Mouse (Mus musculus) CH12.LX (cell line): ENCODE data around the gene Olfr77. TPM values are rescaled to one million over a fixed set of nuclear protein-coding genes. Genes with fewer than 3 reads are reported as not detected.

Experiments used
- DNase-seq: peaks from one replicate; pipeline ENCODE4 v3.0.0-alpha.2; 2013; ENCODE audit errors: extremely low read depth
- H3K27ac ChIP-seq: 2 replicates; pipeline ENCODE4 v1.5.1; 2012; ENCODE audit warnings: low read depth, mild to moderate bottlenecking, control low read depth, moderate library complexity; ENCODE audit not compliant: insufficient read depth
- H3K27me3 ChIP-seq: replicated peaks from 2 replicates; pipeline ENCODE3; 2012; ENCODE audit warnings: inconsistent platforms
- H3K36me3 ChIP-seq, 2 experiments: replicated peaks in 1 of 2; 2 replicates each; pipeline versions ENCODE3 to v1.6.1; 2012; ENCODE audit warnings: inconsistent platforms in 1 of 2, low read length in 1 of 2, mild to moderate bottlenecking in 1 of 2, mixed read lengths in 1 of 2, moderate library complexity in 1 of 2; ENCODE audit not compliant: control insufficient read depth in 1 of 2, insufficient read depth in 1 of 2
- H3K4me1 ChIP-seq, 2 experiments: 2 replicates each; pipeline ENCODE4 v1.6.1; 2012; ENCODE audit warnings: inconsistent platforms in 1 of 2, moderate library complexity in 1 of 2; ENCODE audit not compliant: insufficient read depth in 2 of 2, control insufficient read depth in 1 of 2
- H3K4me2 ChIP-seq: 2 replicates; pipeline ENCODE4 v1.6.1; 2012; ENCODE audit warnings: low read depth, mild to moderate bottlenecking, control low read depth; ENCODE audit not compliant: poor library complexity, insufficient read depth, severe bottlenecking
- H3K4me3 ChIP-seq, 3 experiments: fragments of 150-350 bp in 1 of 3; sonication (generic) in 1 of 3; replicated peaks in 1 of 3; 2 replicates each; pipeline versions ENCODE3 to v1.5.1; 2011 to 2012; ENCODE audit warnings: low read depth in 2 of 3, low read length in 2 of 3, mild to moderate bottlenecking in 2 of 3, moderate library complexity in 2 of 3, control low read depth in 1 of 3, improper control_type of control experiment in 1 of 3, inconsistent platforms in 1 of 3, mixed read lengths in 1 of 3; ENCODE audit not compliant: poor library complexity in 1 of 3
- H3K79me2 ChIP-seq: replicated peaks from 2 replicates; pipeline ENCODE4 v1.6.1; 2012; ENCODE audit warnings: mild to moderate bottlenecking, moderate library complexity; ENCODE audit not compliant: control insufficient read depth, poor library complexity, insufficient read depth, severe bottlenecking; ENCODE audit errors: extremely low read depth
- H3K9ac ChIP-seq: 2 replicates; pipeline ENCODE4 v1.6.1; 2012; ENCODE audit warnings: low read depth, mild to moderate bottlenecking, control low read depth, moderate library complexity; ENCODE audit not compliant: insufficient read depth
- H3K9me3 ChIP-seq: replicated peaks from 2 replicates; pipeline ENCODE3; 2012; ENCODE audit warnings: low read length, inconsistent platforms, mixed read lengths
- BHLHE40 ChIP-seq: IDR thresholded peaks from 2 replicates; pipeline ENCODE4 v1.6.1; 2011; ENCODE audit warnings: mild to moderate bottlenecking, low read depth, low read length, improper control_type of control experiment
- CTCF ChIP-seq, 2 experiments: IDR thresholded peaks in 1 of 2; conservative IDR thresholded peaks in 1 of 2; 2 replicates each; pipeline ENCODE4 v1.5.1; 2011 to 2012; ENCODE audit warnings: low read depth in 2 of 2, low read length in 2 of 2, improper control_type of control experiment in 1 of 2, inconsistent platforms in 1 of 2, mild to moderate bottlenecking in 1 of 2, moderate library complexity in 1 of 2
- ELF1 ChIP-seq: IDR thresholded peaks from 2 replicates; pipeline ENCODE4 v1.6.1; 2014; ENCODE audit warnings: low read depth, mild to moderate bottlenecking, inconsistent platforms, low read length, improper control_type of control experiment
- GABPA ChIP-seq: IDR thresholded peaks from 2 replicates; pipeline ENCODE4 v1.6.1; 2012; ENCODE audit warnings: low read depth, low read length, improper control_type of control experiment, inconsistent platforms; ENCODE audit not compliant: insufficient replicate concordance
- IRF4 ChIP-seq: IDR thresholded peaks from 2 replicates; pipeline ENCODE4 v1.6.1; 2014; ENCODE audit warnings: low read depth, mild to moderate bottlenecking, inconsistent platforms, low read length, improper control_type of control experiment
- JUN ChIP-seq: IDR thresholded peaks from 2 replicates; pipeline ENCODE4 v1.6.1; 2011; ENCODE audit warnings: low read depth, mild to moderate bottlenecking, low read length, improper control_type of control experiment, moderate library complexity; ENCODE audit not compliant: insufficient read depth
- JUND ChIP-seq: conservative IDR thresholded peaks from 2 replicates; pipeline ENCODE4 v1.6.1; 2011; ENCODE audit warnings: low read depth, low read length, improper control_type of control experiment
- MAX ChIP-seq: IDR thresholded peaks from 2 replicates; pipeline ENCODE4 v1.6.1; 2011; ENCODE audit warnings: low read length, improper control_type of control experiment
- MAZ ChIP-seq: IDR thresholded peaks from 2 replicates; pipeline ENCODE4 v1.6.1; 2012; ENCODE audit warnings: low read depth, mild to moderate bottlenecking, inconsistent platforms, low read length, improper control_type of control experiment, moderate library complexity
- MEF2A ChIP-seq: IDR thresholded peaks from 2 replicates; pipeline ENCODE4 v1.6.1; 2014; ENCODE audit warnings: low read depth, mild to moderate bottlenecking, inconsistent platforms, low read length, improper control_type of control experiment, borderline replicate concordance
- MYC ChIP-seq: IDR thresholded peaks from 2 replicates; pipeline ENCODE4 v1.6.1; 2011; ENCODE audit warnings: low read depth, mild to moderate bottlenecking, improper control_type of control experiment, low read length
- NELFE ChIP-seq: IDR thresholded peaks from 2 replicates; pipeline ENCODE4 v1.6.1; 2011; ENCODE audit warnings: low read depth, low read length, improper control_type of control experiment
- NRF1 ChIP-seq: IDR thresholded peaks from 2 replicates; pipeline ENCODE4 v1.6.1; 2014; ENCODE audit warnings: low read depth, mild to moderate bottlenecking, inconsistent platforms, low read length, improper control_type of control experiment, moderate library complexity
- PAX5 ChIP-seq: IDR thresholded peaks from 2 replicates; pipeline ENCODE4 v1.6.1; 2012; ENCODE audit warnings: low read length, inconsistent platforms, mixed read lengths
- POLR2AphosphoS2 ChIP-seq: IDR thresholded peaks from 2 replicates; pipeline ENCODE4 v1.6.1; 2011; ENCODE audit warnings: low read depth, low read length, improper control_type of control experiment
- RAD21 ChIP-seq: IDR thresholded peaks from 2 replicates; pipeline ENCODE4 v1.6.1; 2011; ENCODE audit warnings: low read depth, mild to moderate bottlenecking, low read length, improper control_type of control experiment, moderate library complexity
- RCOR1 ChIP-seq: conservative IDR thresholded peaks from 2 replicates; pipeline ENCODE4 v1.6.1; 2012; ENCODE audit warnings: low read depth, mild to moderate bottlenecking, inconsistent platforms, low read length, improper control_type of control experiment
- TCF12 ChIP-seq: IDR thresholded peaks from 2 replicates; pipeline ENCODE4 v1.6.1; 2014; ENCODE audit warnings: low read depth, mild to moderate bottlenecking, inconsistent platforms, low read length, improper control_type of control experiment
- USF2 ChIP-seq: conservative IDR thresholded peaks from 2 replicates; pipeline ENCODE4 v1.6.1; 2011; ENCODE audit warnings: low read depth, low read length, improper control_type of control experiment
- ZKSCAN1 ChIP-seq: IDR thresholded peaks from 2 replicates; pipeline ENCODE4 v1.6.1; 2012; ENCODE audit warnings: low read depth, inconsistent platforms, low read length, improper control_type of control experiment, borderline replicate concordance
- ZNF384 ChIP-seq: IDR thresholded peaks from 2 replicates; pipeline ENCODE4 v1.6.1; 2012; ENCODE audit warnings: low read depth, low read length, improper control_type of control experiment, inconsistent platforms
- dilution Hi-C: fragments of 300-500 bp; cut with MboI; formaldehyde crosslinking; loops from 2 replicates; pipeline ENCODE4 v1.14.3; 2020; ENCODE audit warnings: low sequenced_read_pairs; ENCODE audit not compliant: extremely low pct_unique_long_range_greater_than_20kb, extremely low pct_ligation_motif_present
- in situ Hi-C: fragments of 300-500 bp; cut with MboI; formaldehyde crosslinking; loops from 3 replicates; pipeline ENCODE4 v1.14.3; 2019; ENCODE audit warnings: low sequenced_read_pairs, low pct_ligation_motif_present, low pct_unique_long_range_greater_than_20kb, mixed read lengths
- polyA plus RNA-seq: library from polyadenylated mRNA; unstranded; fragments of >175 nt; gene quantifications from 2 replicates; pipeline ENCODE4 v1.2.1, GENCODE M21; 2012; ENCODE audit warnings: low read depth; ENCODE audit not compliant: insufficient read length
- total RNA-seq, 2 experiments: library from RNA; depleted of rRNA; stranded (reverse); fragments of 300-350 nt in 1 of 2; fragments of >200 nt in 1 of 2; gene quantifications; 2 replicates each; pipeline ENCODE4 v1.2.3; 2012 to 2014

Gene Olfr77
- total RNA-seq (2012; rRNA removed) (0.34 and 0.46 TPM in 2 replicates), total RNA-seq (2014; rRNA removed) (not detected in 2 replicates), polyA plus RNA-seq (0.03 TPM in 1 of 2 replicates, not detected in the other)

DNA sequence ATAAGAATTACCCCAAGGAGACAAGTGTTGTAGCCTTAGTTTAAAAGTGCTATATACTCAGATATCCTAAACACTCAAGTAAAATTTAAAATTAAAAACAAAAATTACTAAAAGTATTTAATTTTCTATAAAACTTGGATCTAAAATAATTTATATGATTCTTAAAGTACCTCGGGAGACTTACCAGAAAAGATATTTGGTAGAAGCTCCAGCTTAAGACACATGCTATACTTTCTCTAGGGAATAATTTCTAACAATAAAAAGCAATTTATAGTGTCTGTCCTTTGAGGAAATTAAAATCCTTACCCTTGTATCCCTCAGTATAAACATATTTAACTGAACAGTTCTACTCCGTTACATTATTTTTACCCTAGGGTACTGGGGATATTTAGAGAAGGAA, at the start of gene Olfr77:
TSS of gene Olfr77 (plus strand) at position 301 of the 400 bp plus-strand sequence.
- Histone ChIP-seq H3K9me3 (no peaks in the 10 kb centered on the region), H3K36me3 (no peaks in the 10 kb centered on the region), H3K4me2 (no peak within 1 kb of the TSS), H3K79me2 (no peaks in the 10 kb centered on the region), H3K27ac (no peak within 1 kb of the TSS), H3K27me3 (no peaks in the 10 kb centered on the region), H3K4me1 (no peaks in the 10 kb centered on the region), H3K9ac (no peak within 1 kb of the TSS), H3K4me3 (no peak within 1 kb of the TSS)
- dilution Hi-C loops (no loop called here), in situ Hi-C loops (no loop called here)
- no peak for DNase-seq
- TF ChIP-seq RCOR1 (no peak), MYC (no peak), POLR2AphosphoS2 (no peak), NELFE (no peak), PAX5 (no peak), ZNF384 (no peak), MAX (no peak), JUN (no peak), RAD21 (no peak), MEF2A (no peak)

DNA sequence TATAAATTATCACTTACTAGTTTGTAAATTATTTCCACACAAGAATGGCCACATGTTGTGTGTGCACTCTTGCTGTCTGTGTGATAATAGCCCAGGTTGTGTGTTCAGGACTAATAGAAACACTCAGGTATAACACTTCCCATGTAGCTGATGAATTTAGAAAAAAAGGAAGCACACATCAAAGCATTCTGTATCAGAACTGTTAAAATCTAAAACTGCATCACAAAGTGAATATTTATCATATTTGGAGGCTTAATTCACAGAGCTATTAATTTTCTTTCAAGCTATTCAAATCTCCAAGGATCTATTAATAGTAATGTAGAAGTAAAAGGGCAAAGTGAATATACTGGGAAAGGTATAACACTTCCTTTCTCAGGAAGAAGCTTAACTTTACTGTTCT, 28.8 kb upstream of the Olfr77 start, which contains the start of gene Olfr862:
TSS of gene Olfr862 (minus strand) at position 101 of the 400 bp plus-strand sequence.
- H3K4me1 ChIP-seq = no peaks in the 10 kb centered on the region
- DNase-seq = no peak
- H3K4me2 ChIP-seq = no peak within 1 kb of the TSS
- in situ Hi-C loops (no loop called here), dilution Hi-C loops (no loop called here)
- no peak within 1 kb of the TSS for H3K4me3 ChIP-seq
- no peaks in the 10 kb centered on the region for H3K9me3 ChIP-seq
- H3K9ac ChIP-seq = no peak within 1 kb of the TSS
- H3K36me3 ChIP-seq = no peaks in the 10 kb centered on the region
- TF ChIP-seq ELF1 (no peak), JUND (no peak), ZKSCAN1 (no peak), NRF1 (no peak), BHLHE40 (no peak), MAX (no peak), ZNF384 (no peak), MAZ (no peak), POLR2AphosphoS2 (no peak), RAD21 (no peak), USF2 (no peak), TCF12 (no peak), JUN (no peak), GABPA (no peak), MYC (no peak), CTCF (conservative IDR thresholded peaks at IDR 0.05 in 1 of 2, IDR thresholded peaks at IDR 0.05 in 1 of 2; ENCODE audit: low read depth in 2 of 2, low read length in 2 of 2) (no peak), IRF4 (no peak)
- no peaks in the 10 kb centered on the region for H3K79me2 ChIP-seq
- H3K27ac ChIP-seq = no peak within 1 kb of the TSS
- no peaks in the 10 kb centered on the region for H3K27me3 ChIP-seq
